Mouse (Mus musculus): Measurements from ENCODE around the gene Misp. TPM values are rescaled to one million over a fixed set of nuclear protein-coding genes. Genes with fewer than 3 reads are reported as not detected.

The Misp gene
- polyA plus RNA-seq, 1 experiment from 2014 or later: 0.92 TPM

DNA sequence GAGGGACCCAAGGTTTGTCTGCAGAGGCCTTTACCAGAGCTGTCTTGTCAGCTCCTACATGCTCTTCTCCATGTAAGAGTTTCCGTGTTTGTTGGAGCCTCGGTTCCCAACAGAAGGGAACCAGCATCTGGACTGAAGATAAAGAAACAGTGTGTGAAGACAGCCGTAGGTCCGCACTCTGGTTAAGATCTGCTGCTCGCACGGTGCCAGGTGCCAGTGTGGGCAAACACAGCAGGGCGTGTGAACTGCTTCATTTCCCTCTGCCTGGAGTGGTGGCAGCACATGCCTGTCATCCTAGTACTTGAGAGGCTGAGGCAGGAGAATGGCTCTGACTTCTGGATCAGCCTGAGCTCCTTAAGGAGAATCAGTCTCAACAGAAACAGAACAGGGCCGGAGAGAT, 51.1 kb downstream of the Misp start:
- H3K9ac ChIP-seq: no peak overlapping the region
- H3K27me3 ChIP-seq: no peaks in the 10 kb centered on the region
- H3K4me2 ChIP-seq: peak overlapping the region; percentile 74
- H3K36me3 ChIP-seq: peaks cover 11% of the 10 kb centered on the region; the same call in 1 of the 2 replicates
- no peak for ATAC-seq (ENCODE audit: low FRiP score, low read depth)
- peak overlapping the region; percentile 67 for H3K4me3 ChIP-seq
- H3K27ac ChIP-seq (replicated peaks): no peak overlapping the region
- 88% methylated on average over 8 of the region's 8 CpGs for WGBS
- no peaks in the 10 kb centered on the region for H3K9me3 ChIP-seq
- peaks cover 48% of the 10 kb centered on the region for H3K4me1 ChIP-seq (replicated peaks)

DNA sequence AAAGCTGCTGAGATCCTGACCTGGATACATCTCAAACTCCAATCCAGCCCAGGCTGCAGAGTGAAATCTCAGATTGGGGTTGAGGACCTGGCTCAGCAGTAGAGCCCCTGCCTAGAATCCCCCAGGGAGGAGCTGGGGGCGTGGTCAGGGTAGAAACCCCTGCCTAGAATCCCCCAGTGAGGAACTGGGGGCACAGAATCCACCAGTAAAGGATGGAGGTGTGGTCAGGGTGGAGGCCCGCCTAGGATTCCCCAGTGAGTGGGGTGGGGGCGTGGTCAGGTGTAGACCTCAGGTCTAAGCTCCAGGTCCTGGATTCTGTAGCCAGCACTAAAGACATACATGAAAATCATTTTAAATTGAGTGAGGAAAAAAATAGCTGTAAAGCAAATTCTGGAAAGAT, 52.1 kb downstream of the Misp start:
- peak overlapping the region; percentile 91 for H3K9ac ChIP-seq
- peak overlapping the region; percentile 96 for H3K27ac ChIP-seq (replicated peaks)
- H3K9me3 ChIP-seq: no peaks in the 10 kb centered on the region
- no peaks in the 10 kb centered on the region for H3K27me3 ChIP-seq
- H3K4me1 ChIP-seq (replicated peaks): peaks cover 42% of the 10 kb centered on the region
- peak overlapping the region; percentile 67 for H3K4me3 ChIP-seq
- 42% methylated on average over 3 of the region's 3 CpGs for WGBS
- no peak for ATAC-seq (ENCODE audit: low FRiP score, low read depth)
- peaks cover 7% of the 10 kb centered on the region; the same call in 1 of the 2 replicates for H3K36me3 ChIP-seq
- H3K4me2 ChIP-seq: peak overlapping the region; percentile 74

DNA sequence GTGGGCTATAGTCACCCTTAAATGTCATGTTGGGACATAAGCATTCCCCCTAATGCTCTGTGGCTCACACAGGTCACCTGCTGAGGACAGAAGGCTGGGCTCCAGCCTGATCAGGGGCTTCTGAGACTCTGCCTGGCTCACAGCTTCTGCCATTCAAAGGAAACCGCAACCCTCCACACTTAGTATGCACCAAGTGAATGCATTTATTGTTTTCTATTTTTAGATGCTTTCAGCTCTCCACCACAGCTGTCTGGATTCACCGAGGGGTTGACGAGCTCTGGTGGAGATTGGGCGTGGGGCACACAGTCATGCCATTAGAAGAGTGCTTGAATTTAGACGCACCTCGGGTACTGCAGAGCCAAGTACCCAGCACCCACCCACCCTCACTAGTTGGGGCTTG, 52.5 kb downstream of the Misp start:
- peak; percentile 12; the same call in 1 of the 2 replicates for ATAC-seq (ENCODE audit: low FRiP score, low read depth)

DNA sequence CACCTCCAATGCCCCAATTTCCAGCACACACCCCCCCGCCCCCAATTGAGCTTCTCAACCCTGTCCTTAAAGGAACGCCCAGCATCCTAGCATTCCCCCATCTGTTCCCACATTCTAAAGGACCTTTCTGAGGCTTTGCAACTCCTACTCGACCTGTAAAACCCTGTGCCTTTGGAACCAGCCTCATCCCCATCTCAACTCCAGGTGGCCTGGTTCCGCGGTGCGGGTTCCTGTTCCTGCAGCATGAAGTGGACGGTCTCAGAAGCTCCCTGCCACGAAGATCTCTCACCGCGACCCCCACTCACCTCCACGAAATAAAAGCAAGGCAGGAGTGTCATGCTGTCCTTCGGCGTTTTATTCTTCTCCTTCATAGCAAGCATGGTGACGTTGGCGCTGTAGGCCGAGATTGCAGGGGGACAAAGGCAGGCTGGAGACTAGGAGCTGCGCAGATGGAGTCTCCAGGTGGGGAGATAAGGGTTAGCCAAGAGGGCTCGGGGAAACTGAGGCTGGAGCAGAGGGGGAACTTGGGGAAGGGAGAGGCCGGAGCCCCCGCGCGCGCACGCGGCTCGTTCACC, 53.0 kb downstream of the Misp start:
- 0 out of 2 replicates have a peak, but pooled peaks cover 4% of the 10 kb centered on the region for H3K36me3 ChIP-seq
- H3K4me1 ChIP-seq (replicated peaks): peaks cover 42% of the 10 kb centered on the region
- H3K9ac ChIP-seq: peak overlapping the region; percentile 91
- peak overlapping the region; percentile 67 for H3K4me3 ChIP-seq
- no peaks in the 10 kb centered on the region for H3K27me3 ChIP-seq
- no peaks in the 10 kb centered on the region for H3K9me3 ChIP-seq
- peak; percentile 0; the same call in 1 of the 2 replicates for ATAC-seq (ENCODE audit: low FRiP score, low read depth)
- H3K4me2 ChIP-seq: peak overlapping the region; percentile 74
- H3K27ac ChIP-seq (replicated peaks): peak overlapping the region; percentile 96
- WGBS: 2% methylated on average over 26 of the region's 26 CpGs

More for the DNA sequence above, 52.5 kb downstream of the Misp start:
- H3K4me2 ChIP-seq: peak overlapping the region; percentile 74
- H3K9me3 ChIP-seq: no peaks in the 10 kb centered on the region
- peaks cover 42% of the 10 kb centered on the region for H3K4me1 ChIP-seq (replicated peaks)
- H3K36me3 ChIP-seq: peaks cover 6% of the 10 kb centered on the region; the same call in 1 of the 2 replicates
- peak overlapping the region; percentile 96 for H3K27ac ChIP-seq (replicated peaks)
- 3% methylated on average over 6 of the region's 6 CpGs for WGBS
- peak overlapping the region; percentile 91 for H3K9ac ChIP-seq
- H3K4me3 ChIP-seq: peak overlapping the region; percentile 67
- H3K27me3 ChIP-seq: no peaks in the 10 kb centered on the region

DNA sequence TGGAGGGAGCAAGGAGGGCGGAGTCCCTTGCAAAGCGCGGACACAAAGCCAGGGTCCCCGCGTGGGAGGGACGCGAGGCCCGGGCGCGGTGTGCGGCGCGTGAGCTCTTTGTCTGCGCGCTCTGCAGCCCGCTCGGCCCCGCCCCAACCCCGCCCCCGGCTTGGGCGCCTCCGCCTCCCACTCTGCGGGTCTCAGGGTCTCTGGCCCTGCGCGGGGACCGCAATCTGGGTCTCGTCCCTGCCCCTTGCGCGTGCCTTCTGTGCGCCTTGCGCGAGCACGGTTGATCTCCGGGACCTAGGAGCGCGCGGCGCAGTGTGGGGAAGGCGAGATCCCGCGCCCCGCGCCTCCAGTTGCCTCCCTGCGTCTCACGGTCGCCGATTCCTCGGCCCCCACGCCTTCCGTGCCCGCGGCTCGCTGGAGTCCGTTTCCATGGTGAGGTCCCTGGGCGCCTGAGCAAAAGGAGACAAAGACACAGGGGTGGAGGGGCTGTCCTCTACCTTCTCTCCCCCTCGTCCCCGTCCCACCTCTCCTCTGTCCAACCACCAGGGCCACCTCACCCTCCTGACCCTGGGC, 53.6 kb downstream of the Misp start, which contains the start of the genes Prtn3 and Plppr3:
Gene Prtn3 (plus strand): TSS at position 187 of the 573 bp plus-strand sequence.
Gene Plppr3 (minus strand): TSS at position 345 of the 573 bp plus-strand sequence.
- H3K36me3 ChIP-seq: 0 out of 2 replicates have a peak, but pooled peaks cover 4% of the 10 kb centered on the region
- WGBS: 0% methylated on average over 49 of the region's 57 CpGs
- H3K9me3 ChIP-seq: no peaks in the 10 kb centered on the region
- H3K4me1 ChIP-seq (replicated peaks): peaks cover 36% of the 10 kb centered on the region
- H3K27me3 ChIP-seq: no peaks in the 10 kb centered on the region
- peak within 1 kb of the TSS; percentile 74 for H3K4me2 ChIP-seq
- peak within 1 kb of the TSS; percentile 96 for H3K27ac ChIP-seq (replicated peaks)
- H3K4me3 ChIP-seq: peak within 1 kb of the TSS; percentile 67
- ATAC-seq (ENCODE audit: low FRiP score, low read depth): peak; percentile 94
- peak within 1 kb of the TSS; percentile 91 for H3K9ac ChIP-seq

DNA sequence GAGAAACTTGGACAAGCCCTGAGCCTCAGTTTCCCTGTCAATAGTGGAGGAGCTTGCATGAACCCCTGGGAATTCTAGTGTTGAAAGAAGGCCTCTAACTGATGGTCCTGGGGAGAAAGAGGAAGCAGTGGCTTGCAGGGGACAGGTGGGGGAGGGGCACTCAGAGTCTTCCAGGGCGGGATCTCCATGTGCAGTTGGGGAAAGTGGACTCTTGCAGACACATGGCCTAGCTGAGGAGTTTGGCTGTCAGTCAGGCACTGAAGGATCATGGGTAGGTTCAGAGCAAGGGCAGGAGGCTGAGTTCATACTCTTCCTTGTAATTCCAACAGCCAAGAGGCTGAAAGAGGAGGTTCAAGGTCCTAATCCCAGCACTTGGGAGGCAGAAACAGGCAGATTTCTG, 56.4 kb downstream of the Misp start:
- Histone ChIP-seq H3K27me3 (peaks cover 10% of the 10 kb centered on the region), H3K36me3 (no peaks in the 10 kb centered on the region), H3K9me3 (no peaks in the 10 kb centered on the region), H3K4me3 (no peak overlapping the region), H3K4me1 (replicated peaks) (peaks cover 21% of the 10 kb centered on the region), H3K27ac (replicated peaks) (no peak overlapping the region), H3K9ac (no peak overlapping the region), H3K4me2 (no peak overlapping the region)
- WGBS: 71% methylated on average over 1 of the region's 1 CpGs
- no peak for ATAC-seq (ENCODE audit: low FRiP score, low read depth)

DNA sequence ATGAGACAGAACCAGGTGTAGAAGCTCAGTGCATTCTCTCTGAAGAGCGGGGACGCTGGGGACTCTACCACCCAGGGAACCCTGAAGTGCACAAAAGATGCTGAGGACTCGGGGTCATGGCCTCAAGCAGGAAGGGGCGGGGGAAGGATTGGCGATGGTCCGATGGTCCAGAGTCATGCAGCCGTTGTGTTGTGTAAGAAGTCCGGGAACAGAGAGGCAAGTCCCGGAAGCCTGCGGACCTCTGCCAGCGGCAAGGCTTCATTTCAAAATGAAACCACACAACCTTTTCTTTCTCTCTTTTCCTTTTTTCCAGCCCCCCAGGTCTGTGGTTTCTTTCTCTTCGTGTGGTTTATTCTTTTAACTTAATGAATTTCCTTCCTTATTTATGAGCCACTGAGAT, 57.0 kb downstream of the Misp start:
- Histone ChIP-seq H3K4me1 (replicated peaks) (peaks cover 21% of the 10 kb centered on the region), H3K9me3 (no peaks in the 10 kb centered on the region), H3K27me3 (peaks cover 16% of the 10 kb centered on the region), H3K27ac (replicated peaks) (no peak overlapping the region), H3K4me2 (no peak overlapping the region), H3K9ac (no peak overlapping the region), H3K4me3 (no peak overlapping the region), H3K36me3 (no peaks in the 10 kb centered on the region)
- 31% methylated on average over 12 of the region's 12 CpGs for WGBS
- ATAC-seq (ENCODE audit: low FRiP score, low read depth): no peak

DNA sequence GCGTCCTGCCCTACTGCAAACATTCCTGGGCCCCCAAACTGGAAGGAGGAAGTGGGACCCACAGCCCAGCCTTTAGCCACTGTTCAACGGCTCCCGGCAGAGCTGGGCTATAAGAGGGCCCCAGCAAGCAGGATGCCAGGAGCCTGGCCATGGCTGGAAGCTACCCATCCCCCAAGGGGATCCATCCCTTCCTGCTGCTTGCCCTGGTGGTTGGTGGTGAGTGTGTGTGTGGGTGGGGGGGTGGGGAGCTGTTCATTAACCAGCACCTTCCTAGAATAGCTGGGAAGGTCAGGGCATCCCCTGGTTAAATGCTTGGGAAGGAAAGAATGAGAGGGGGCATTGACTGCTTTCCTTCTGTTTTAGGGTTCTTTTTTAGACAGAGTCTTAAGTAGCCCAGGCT, 58.7 kb downstream of the Misp start:
- ATAC-seq (ENCODE audit: low FRiP score, low read depth): no peak
- no peak overlapping the region for H3K27ac ChIP-seq (replicated peaks)
- H3K9ac ChIP-seq: no peak overlapping the region
- peaks cover 18% of the 10 kb centered on the region for H3K27me3 ChIP-seq
- H3K4me3 ChIP-seq: no peak overlapping the region
- H3K4me2 ChIP-seq: no peak overlapping the region
- 27% methylated on average over 3 of the region's 3 CpGs for WGBS
- no peaks in the 10 kb centered on the region for H3K36me3 ChIP-seq
- H3K4me1 ChIP-seq (replicated peaks): peaks cover 18% of the 10 kb centered on the region
- H3K9me3 ChIP-seq: no peaks in the 10 kb centered on the region

Small RNA genes within 50 kb of the gene (microRNA-seq; reads per million reads assigned to microRNA genes)
- gene Mir6910: not detected

Other genes starting within 250 kb of the Misp start
- gene Theg, start 233.7 kb upstream of the Misp start, polyA plus RNA-seq (2015; fragmentation: Nextera tagmentation; extraction: Ambion mirVana): not detected in 2 replicates
- gene C2cd4c, start 207.0 kb upstream of the Misp start, polyA plus RNA-seq (2015; fragmentation: Nextera tagmentation; extraction: Ambion mirVana): 0.54 and 0.60 TPM in 2 replicates
- gene Shc2, start 183.1 kb upstream of the Misp start, polyA plus RNA-seq (2015; fragmentation: Nextera tagmentation; extraction: Ambion mirVana): 28.1 and 28.5 TPM in 2 replicates
- 0.13 and 0.43 TPM in 2 replicates for gene Odf3l2, start 175.3 kb upstream of the Misp start, polyA plus RNA-seq (2015; fragmentation: Nextera tagmentation; extraction: Ambion mirVana)
- 0.87 and 1.2 TPM in 2 replicates for gene Madcam1, start 156.4 kb upstream of the Misp start, polyA plus RNA-seq (2015; fragmentation: Nextera tagmentation; extraction: Ambion mirVana)
- 102 and 107 TPM in 2 replicates for gene Tpgs1, start 151.6 kb upstream of the Misp start, polyA plus RNA-seq (2015; fragmentation: Nextera tagmentation; extraction: Ambion mirVana)
- 82.4 and 91.7 TPM in 2 replicates for gene Cdc34, start 138.8 kb upstream of the Misp start, polyA plus RNA-seq (2015; fragmentation: Nextera tagmentation; extraction: Ambion mirVana)
- gene Gzmm, start 132.0 kb upstream of the Misp start, polyA plus RNA-seq (2015; fragmentation: Nextera tagmentation; extraction: Ambion mirVana): 1.3 and 1.4 TPM in 2 replicates
- 985 and 993 TPM in 2 replicates for gene Bsg, start 116.5 kb upstream of the Misp start, polyA plus RNA-seq (2015; fragmentation: Nextera tagmentation; extraction: Ambion mirVana)
- 2.6 and 2.8 TPM in 2 replicates for gene Hcn2, start 104.4 kb upstream of the Misp start, polyA plus RNA-seq (2015; fragmentation: Nextera tagmentation; extraction: Ambion mirVana)
- gene Polrmt, start 74.4 kb upstream of the Misp start, polyA plus RNA-seq (2015; fragmentation: Nextera tagmentation; extraction: Ambion mirVana): 37.0 and 43.0 TPM in 2 replicates
- gene Fgf22, start 65.9 kb upstream of the Misp start, polyA plus RNA-seq (2015; fragmentation: Nextera tagmentation; extraction: Ambion mirVana): 2.2 and 2.4 TPM in 2 replicates
- gene Rnf126, start 54.0 kb upstream of the Misp start, polyA plus RNA-seq (2015; fragmentation: Nextera tagmentation; extraction: Ambion mirVana): 103 and 125 TPM in 2 replicates
- gene Fstl3, start 43.7 kb upstream of the Misp start, polyA plus RNA-seq (2015; fragmentation: Nextera tagmentation; extraction: Ambion mirVana): 2.3 and 2.5 TPM in 2 replicates
- 0.27 and 0.28 TPM in 2 replicates for gene Prss57, start 30.0 kb upstream of the Misp start, polyA plus RNA-seq (2015; fragmentation: Nextera tagmentation; extraction: Ambion mirVana)
- 277 and 303 TPM in 2 replicates for gene Palm, start 27.4 kb upstream of the Misp start, polyA plus RNA-seq (2015; fragmentation: Nextera tagmentation; extraction: Ambion mirVana)
- 74.8 and 77.1 TPM in 2 replicates for gene Ptbp1, start 33.4 kb downstream of the Misp start, polyA plus RNA-seq (2015; fragmentation: Nextera tagmentation; extraction: Ambion mirVana)
- 11.0 and 11.3 TPM in 2 replicates for gene Prtn3, start 53.5 kb downstream of the Misp start, polyA plus RNA-seq (2015; fragmentation: Nextera tagmentation; extraction: Ambion mirVana)
- 383 and 417 TPM in 2 replicates for gene Plppr3, start 53.6 kb downstream of the Misp start, polyA plus RNA-seq (2015; fragmentation: Nextera tagmentation; extraction: Ambion mirVana)
- 0.16 TPM in 1 of 2 replicates, not detected in the other for gene Elane, start 65.3 kb downstream of the Misp start, polyA plus RNA-seq (2015; fragmentation: Nextera tagmentation; extraction: Ambion mirVana)
- gene Cfd, start 69.9 kb downstream of the Misp start, polyA plus RNA-seq (2015; fragmentation: Nextera tagmentation; extraction: Ambion mirVana): not detected in 2 replicates
- 51.2 and 54.2 TPM in 2 replicates for gene Med16, start 87.9 kb downstream of the Misp start, polyA plus RNA-seq (2015; fragmentation: Nextera tagmentation; extraction: Ambion mirVana)
- gene Gm26602, start 89.9 kb downstream of the Misp start, polyA plus RNA-seq (2015; fragmentation: Nextera tagmentation; extraction: Ambion mirVana): 3.0 TPM in 1 of 2 replicates, not detected in the other
- 2.7 and 3.1 TPM in 2 replicates for gene Kiss1r, start 96.0 kb downstream of the Misp start, polyA plus RNA-seq (2015; fragmentation: Nextera tagmentation; extraction: Ambion mirVana)
- 258 and 289 TPM in 2 replicates for gene R3hdm4, start 100.2 kb downstream of the Misp start, polyA plus RNA-seq (2015; fragmentation: Nextera tagmentation; extraction: Ambion mirVana)
- gene Arid3a, start 106.1 kb downstream of the Misp start, polyA plus RNA-seq (2015; fragmentation: Nextera tagmentation; extraction: Ambion mirVana): 2.9 and 3.2 TPM in 2 replicates
- 93.6 and 94.7 TPM in 2 replicates for gene Wdr18, start 139.2 kb downstream of the Misp start, polyA plus RNA-seq (2015; fragmentation: Nextera tagmentation; extraction: Ambion mirVana)
- gene Grin3b, start 149.7 kb downstream of the Misp start, polyA plus RNA-seq (2015; fragmentation: Nextera tagmentation; extraction: Ambion mirVana): 0.29 and 0.34 TPM in 2 replicates
- gene Tmem259, start 163.3 kb downstream of the Misp start, polyA plus RNA-seq (2015; fragmentation: Nextera tagmentation; extraction: Ambion mirVana): 24.5 and 27.3 TPM in 2 replicates
- 29.4 and 33.6 TPM in 2 replicates for gene Cnn2, start 167.6 kb downstream of the Misp start, polyA plus RNA-seq (2015; fragmentation: Nextera tagmentation; extraction: Ambion mirVana)
- gene Abca7, start 175.5 kb downstream of the Misp start, polyA plus RNA-seq (2015; fragmentation: Nextera tagmentation; extraction: Ambion mirVana): 4.8 and 5.4 TPM in 2 replicates
- 2.3 and 2.5 TPM in 2 replicates for gene Arhgap45, start 195.7 kb downstream of the Misp start, polyA plus RNA-seq (2015; fragmentation: Nextera tagmentation; extraction: Ambion mirVana)
- 141 and 145 TPM in 2 replicates for gene Polr2e, start 218.8 kb downstream of the Misp start, polyA plus RNA-seq (2015; fragmentation: Nextera tagmentation; extraction: Ambion mirVana)
- gene Gpx4, start 226.2 kb downstream of the Misp start, polyA plus RNA-seq (2015; fragmentation: Nextera tagmentation; extraction: Ambion mirVana): 583 and 596 TPM in 2 replicates